Mouse (Mus musculus): ENCODE measurements around the gene Dgka.

The Dgka gene

GRCm38 (mm10) chr10:128744680-128745601 is at the start of gene Dgka:
TSS of gene Dgka (minus strand) at chr10:128744855.
- no peak for DNase-seq (ENCODE audit: low spot score)

- DNase-seq (ENCODE audit: low spot score): no peak
These were observed 49.7 kb upstream of the Dgka start for GRCm38 (mm10) chr10:128794391-128794790.

GRCm38 (mm10) chr10:128793258-128793657 is 48.6 kb upstream of the Dgka start:
- no peak for DNase-seq (ENCODE audit: low spot score)

- DNase-seq (ENCODE audit: low spot score): no peak
These were observed 47.4 kb upstream of the Dgka start for GRCm38 (mm10) chr10:128792041-128792440.

GRCm38 (mm10) chr10:128790398-128791124 is 45.9 kb upstream of the Dgka start, which contains the start of gene Mmp19:
TSS of gene Mmp19 (plus strand) at chr10:128790910.
- DNase-seq (ENCODE audit: low spot score): no peak

- DNase-seq (ENCODE audit: low spot score): no peak
These were observed 35.5 kb upstream of the Dgka start for GRCm38 (mm10) chr10:128780200-128780599.

GRCm38 (mm10) chr10:128779011-128779795 is 34.5 kb upstream of the Dgka start:
- DNase-seq (ENCODE audit: low spot score): no peak

- DNase-seq (ENCODE audit: low spot score): no peak
These were observed 33.8 kb upstream of the Dgka start for GRCm38 (mm10) chr10:128778441-128778840.

- DNase-seq (ENCODE audit: low spot score): no peak
These were observed 29.0 kb upstream of the Dgka start for GRCm38 (mm10) chr10:128773685-128774084.

- no peak for DNase-seq (ENCODE audit: low spot score)
These were observed 28.2 kb upstream of the Dgka start for GRCm38 (mm10) chr10:128772895-128773294.

GRCm38 (mm10) chr10:128748252-128748864 is 3.7 kb upstream of the Dgka start:
- peak; percentile 76 for DNase-seq (ENCODE audit: low spot score)

- DNase-seq (ENCODE audit: low spot score): peak; percentile 46
These were observed 3.1 kb upstream of the Dgka start, which contains the start of gene Pym1 for GRCm38 (mm10) chr10:128747646-128748251. TSS of gene Pym1 (plus strand) at chr10:128747889.

GRCm38 (mm10) chr10:128746972-128747645 is 2.5 kb upstream of the Dgka start:
- DNase-seq (ENCODE audit: low spot score): no peak

GRCm38 (mm10) chr10:128745946-128746613 is 1.4 kb upstream of the Dgka start:
- DNase-seq (ENCODE audit: low spot score): no peak

GRCm38 (mm10) chr10:128744211-128744610 is 444 bp downstream of the Dgka start:
- DNase-seq (ENCODE audit: low spot score): no peak

GRCm38 (mm10) chr10:128743791-128744191 is 864 bp downstream of the Dgka start:
- no peak for DNase-seq (ENCODE audit: low spot score)

- DNase-seq (ENCODE audit: low spot score): no peak
These were observed 1.4 kb downstream of the Dgka start for GRCm38 (mm10) chr10:128743235-128743634.

GRCm38 (mm10) chr10:128742616-128743015 is 2.0 kb downstream of the Dgka start:
- no peak for DNase-seq (ENCODE audit: low spot score)

- no peak for DNase-seq (ENCODE audit: low spot score)
These were observed 4.4 kb downstream of the Dgka start for GRCm38 (mm10) chr10:128740296-128740695.

GRCm38 (mm10) chr10:128737435-128737834 is 7.2 kb downstream of the Dgka start:
- no peak for DNase-seq (ENCODE audit: low spot score)

Measured in layer of hippocampus, adult 11-12 months (tissue).